Mouse (Mus musculus) ES-Bruce4 (cell line): Measurements from ENCODE around the gene Mthfr.

Source experiments
- CTCF ChIP-seq: IDR thresholded peaks from one replicate; pipeline ENCODE4 v1.8.1; 2011; ENCODE audit warnings: low read depth, low read length
- EP300 ChIP-seq: IDR thresholded peaks from 2 replicates; pipeline ENCODE4 v1.6.1; 2011; ENCODE audit warnings: low read depth, low read length; ENCODE audit not compliant: insufficient read depth

GRCm38 (mm10) chr4:148107621-148108291 is 68.9 kb downstream of the Mthfr start:
- TF ChIP-seq CTCF (no peak), EP300 (no peak)
